Mouse (Mus musculus): Measurements from ENCODE around the gene Rad9b. TPM values are rescaled to one million over a fixed set of nuclear protein-coding genes. Genes with fewer than 3 reads are reported as not detected.

The Rad9b gene
- polyA plus RNA-seq, 1 experiment, result not detected

DNA sequence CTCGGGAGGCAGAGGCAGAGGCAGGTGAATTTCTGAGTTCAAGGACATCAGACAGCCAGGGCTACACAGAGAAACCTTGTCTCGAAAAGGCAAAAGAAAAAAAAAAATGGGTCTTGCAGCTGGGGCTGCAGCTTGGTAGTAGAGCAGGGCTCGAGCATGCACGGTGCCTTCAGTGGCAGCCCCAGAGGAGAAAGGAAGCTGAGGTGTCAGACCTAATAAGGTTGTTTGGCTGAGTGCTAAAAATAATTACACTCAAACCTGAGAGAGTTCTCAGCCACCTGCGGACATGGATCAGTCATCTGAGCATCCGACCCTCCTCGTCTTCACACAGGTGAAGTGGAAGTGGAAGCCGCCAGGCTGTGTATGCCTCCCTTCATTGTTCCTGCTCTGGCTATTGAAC, 43.3 kb downstream of the Rad9b start:
- no peak for TF ChIP-seq POLR2A (IDR thresholded peaks at IDR 0.05; ENCODE audit: insufficient read depth, low read depth, low read length)
- TF ChIP-seq CTCF (IDR thresholded peaks at IDR 0.05; ENCODE audit: insufficient read depth, low read depth, low read length), result no peak
- Histone ChIP-seq H3K4me3 (ENCODE audit: insufficient read depth, low read depth, low read length) (no peak overlapping the region), H3K4me1 (ENCODE audit: control insufficient read depth, insufficient read depth, low read length) (peaks cover 37% of the 10 kb centered on the region), H3K27ac (ENCODE audit: insufficient read depth, low read depth, low read length) (no peak overlapping the region)
- 76% methylated on average over 8 of the region's 8 CpGs for WGBS

DNA sequence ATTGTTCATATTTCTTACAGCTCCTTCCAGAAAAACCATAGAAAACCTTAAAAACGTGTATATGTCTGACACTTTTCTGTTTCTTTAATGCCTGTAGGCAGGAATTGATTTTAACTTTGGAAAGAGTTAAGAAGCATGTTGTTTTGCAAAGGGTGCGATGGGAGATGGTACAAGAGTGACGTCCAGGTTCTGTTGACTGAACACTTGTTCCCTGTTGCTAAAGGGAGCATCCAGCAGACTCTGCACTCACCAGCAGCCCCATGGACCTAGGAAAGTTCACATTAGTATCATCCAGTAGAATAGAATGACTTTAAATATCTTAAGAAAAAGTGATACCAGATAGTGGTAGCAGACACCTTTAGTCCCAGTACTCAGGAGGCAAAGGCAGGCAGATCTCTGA, 47.5 kb downstream of the Rad9b start:
- WGBS, result 84% methylated on average over 3 of the region's 3 CpGs

DNA sequence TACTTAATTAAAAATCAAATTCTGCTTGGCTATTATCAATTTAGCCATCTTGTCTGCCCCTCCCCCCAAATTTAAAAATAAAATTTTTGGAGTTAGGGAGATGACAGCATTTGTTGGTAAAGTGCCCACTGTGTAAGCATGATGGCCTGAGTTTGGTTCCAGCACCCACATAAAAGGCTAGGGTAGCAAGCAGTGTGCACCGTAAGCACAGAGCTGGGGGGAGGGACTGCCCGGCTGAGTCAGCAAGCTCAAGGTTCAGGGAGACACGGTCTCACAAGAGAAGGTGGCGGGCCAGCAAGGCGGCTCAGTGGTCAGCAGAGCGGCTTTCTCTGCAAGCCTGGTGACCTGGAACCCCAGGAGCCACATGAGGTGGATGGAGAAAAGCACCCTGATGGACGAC, 48.6 kb downstream of the Rad9b start:
- Histone ChIP-seq H3K27ac (ENCODE audit: insufficient read depth, low read depth, low read length) (no peak overlapping the region), H3K4me3 (ENCODE audit: insufficient read depth, low read depth, low read length) (no peak overlapping the region), H3K4me1 (ENCODE audit: control insufficient read depth, insufficient read depth, low read length) (peaks cover 35% of the 10 kb centered on the region)
- WGBS, result 77% methylated on average over 7 of the region's 7 CpGs
- TF ChIP-seq POLR2A (IDR thresholded peaks at IDR 0.05; ENCODE audit: insufficient read depth, low read depth, low read length) (no peak), CTCF (IDR thresholded peaks at IDR 0.05; ENCODE audit: insufficient read depth, low read depth, low read length) (no peak)

More for the DNA sequence above, 47.5 kb downstream of the Rad9b start:
- Histone ChIP-seq H3K4me3 (ENCODE audit: insufficient read depth, low read depth, low read length) (no peak overlapping the region), H3K27ac (ENCODE audit: insufficient read depth, low read depth, low read length) (no peak overlapping the region), H3K4me1 (ENCODE audit: control insufficient read depth, insufficient read depth, low read length) (peaks cover 38% of the 10 kb centered on the region)
- no peak for TF ChIP-seq POLR2A (IDR thresholded peaks at IDR 0.05; ENCODE audit: insufficient read depth, low read depth, low read length)
- TF ChIP-seq CTCF (IDR thresholded peaks at IDR 0.05; ENCODE audit: insufficient read depth, low read depth, low read length), result no peak

DNA sequence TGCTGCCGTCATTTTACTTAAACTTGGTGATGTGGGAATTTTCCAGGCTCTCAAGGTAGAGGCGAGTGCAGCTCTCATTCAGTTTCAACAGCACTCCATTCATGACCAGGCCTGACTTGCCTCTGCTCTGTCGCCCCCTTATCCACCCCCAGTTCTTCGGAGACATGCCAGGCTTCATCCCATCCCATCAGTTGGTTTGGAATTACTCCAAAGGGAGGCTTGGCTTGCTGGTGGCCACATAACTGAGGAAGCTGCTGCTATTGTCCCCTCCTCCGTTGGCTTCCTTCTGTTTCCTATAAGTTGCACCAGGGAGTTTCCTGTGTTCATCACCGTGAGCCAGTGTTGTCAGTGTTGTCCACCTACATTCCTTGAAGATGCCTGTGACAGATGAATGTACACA, 49.5 kb downstream of the Rad9b start:
- TF ChIP-seq CTCF (IDR thresholded peaks at IDR 0.05; ENCODE audit: insufficient read depth, low read depth, low read length) (no peak), POLR2A (IDR thresholded peaks at IDR 0.05; ENCODE audit: insufficient read depth, low read depth, low read length) (no peak)
- peaks cover 41% of the 10 kb centered on the region for H3K4me1 ChIP-seq (ENCODE audit: control insufficient read depth, insufficient read depth, low read length)
- WGBS, result 33% methylated on average over 6 of the region's 6 CpGs
- H3K27ac ChIP-seq (ENCODE audit: insufficient read depth, low read depth, low read length), result peak overlapping the region; percentile 43
- no peak overlapping the region for H3K4me3 ChIP-seq (ENCODE audit: insufficient read depth, low read depth, low read length)

DNA sequence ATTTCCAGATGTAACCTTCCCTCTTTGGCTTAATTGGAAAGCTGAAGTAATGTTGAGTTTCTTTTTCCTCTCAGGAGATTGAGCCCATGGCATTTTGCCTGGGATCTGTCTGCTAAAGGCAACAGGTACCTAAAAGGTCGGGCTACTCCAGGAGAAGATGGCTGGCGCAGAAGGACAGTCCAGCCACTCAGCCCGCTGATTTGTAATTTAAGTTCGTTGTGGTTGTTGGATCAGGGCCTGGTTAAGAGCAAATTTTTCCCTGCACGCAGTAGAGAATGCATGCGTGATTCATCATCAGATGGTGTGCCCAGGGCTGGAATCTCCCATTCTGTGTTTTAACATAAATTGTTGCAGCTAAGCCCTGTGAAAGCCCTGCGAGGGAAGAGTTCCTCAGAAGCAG, 50.1 kb downstream of the Rad9b start:
- 30% methylated on average over 7 of the region's 7 CpGs for WGBS
- no peak for TF ChIP-seq CTCF (IDR thresholded peaks at IDR 0.05; ENCODE audit: insufficient read depth, low read depth, low read length)
- TF ChIP-seq POLR2A (IDR thresholded peaks at IDR 0.05; ENCODE audit: insufficient read depth, low read depth, low read length), result no peak
- peak overlapping the region; percentile 43 for H3K27ac ChIP-seq (ENCODE audit: insufficient read depth, low read depth, low read length)
- no peak overlapping the region for H3K4me3 ChIP-seq (ENCODE audit: insufficient read depth, low read depth, low read length)
- peaks cover 42% of the 10 kb centered on the region for H3K4me1 ChIP-seq (ENCODE audit: control insufficient read depth, insufficient read depth, low read length)

DNA sequence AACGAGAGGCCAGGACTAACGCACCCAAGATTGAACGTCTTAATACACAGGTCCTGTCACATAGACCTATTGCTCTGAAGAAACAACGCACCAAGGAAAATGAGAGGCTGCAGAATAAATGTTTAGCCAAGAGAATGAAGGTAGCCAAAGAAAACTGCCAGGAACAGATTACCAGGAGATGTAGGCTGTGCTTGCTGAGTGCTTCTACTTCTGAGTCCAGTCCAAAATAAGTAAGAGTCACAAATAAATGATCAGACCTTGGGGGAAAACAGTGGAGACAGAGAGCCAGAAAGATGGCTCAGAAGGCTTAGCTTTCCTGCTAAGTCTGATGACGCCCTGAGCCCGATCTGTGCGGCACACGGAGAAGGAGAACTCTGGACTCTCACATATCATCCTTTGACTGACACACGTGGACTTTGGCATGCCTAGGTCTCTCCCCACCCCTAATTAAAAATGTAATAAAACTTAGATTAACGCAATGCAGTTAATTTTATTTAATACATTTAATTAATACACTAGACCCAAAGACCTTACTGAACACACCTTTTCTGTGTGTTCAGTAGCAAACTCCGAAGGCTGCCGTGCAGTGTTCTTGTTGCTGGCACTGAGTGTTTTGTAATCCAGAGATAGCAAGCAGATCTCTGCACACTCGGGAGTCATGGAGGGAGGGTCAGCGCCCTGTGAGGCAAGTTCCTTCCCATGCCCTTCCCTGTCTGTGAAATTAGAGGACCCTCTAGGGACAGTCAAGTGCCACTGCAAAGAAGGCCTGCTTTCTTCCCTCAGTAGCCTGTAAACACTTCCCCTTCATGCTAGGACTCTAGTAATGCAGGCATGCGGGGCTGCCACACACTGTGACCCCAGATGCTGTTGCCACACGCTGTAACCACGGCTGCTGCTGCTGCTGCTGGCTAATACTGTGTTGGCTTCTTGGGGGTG, 51.0 kb downstream of the Rad9b start:
- Histone ChIP-seq H3K4me3 (ENCODE audit: insufficient read depth, low read depth, low read length) (no peak overlapping the region), H3K27ac (ENCODE audit: insufficient read depth, low read depth, low read length) (peak overlapping the region; percentile 63), H3K4me1 (ENCODE audit: control insufficient read depth, insufficient read depth, low read length) (peaks cover 42% of the 10 kb centered on the region)
- TF ChIP-seq POLR2A (IDR thresholded peaks at IDR 0.05; ENCODE audit: insufficient read depth, low read depth, low read length) (no peak), CTCF (IDR thresholded peaks at IDR 0.05; ENCODE audit: insufficient read depth, low read depth, low read length) (no peak)
- WGBS, result 50% methylated on average over 17 of the region's 17 CpGs

DNA sequence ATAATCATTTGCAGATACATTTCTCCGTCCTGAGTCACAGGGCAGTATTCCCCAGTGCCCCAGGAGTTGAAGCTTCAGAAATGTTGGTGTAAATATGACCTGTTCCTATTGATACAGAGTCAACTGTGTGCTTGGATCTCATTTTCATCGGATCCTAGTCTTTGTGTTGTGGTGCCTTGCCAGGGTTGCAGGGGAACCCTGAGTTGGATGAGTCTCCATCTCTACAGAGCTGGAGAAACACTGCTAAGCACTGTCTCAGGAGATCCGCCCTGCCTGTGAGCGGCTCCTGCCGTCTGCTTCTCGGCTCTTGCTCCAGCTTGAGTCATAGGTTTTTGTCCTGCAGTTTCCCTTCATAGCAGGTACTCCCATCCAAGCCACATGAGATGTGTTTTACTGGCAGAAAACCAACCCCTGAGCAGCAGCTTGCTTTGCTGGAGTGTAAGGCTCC, 53.9 kb downstream of the Rad9b start:
- H3K27ac ChIP-seq (ENCODE audit: insufficient read depth, low read depth, low read length), result no peak overlapping the region; the same call in 1 of the 2 replicates
- 51% methylated on average over 6 of the region's 6 CpGs for WGBS
- H3K4me3 ChIP-seq (ENCODE audit: insufficient read depth, low read depth, low read length), result no peak overlapping the region
- TF ChIP-seq POLR2A (IDR thresholded peaks at IDR 0.05; ENCODE audit: insufficient read depth, low read depth, low read length), result no peak
- TF ChIP-seq CTCF (IDR thresholded peaks at IDR 0.05; ENCODE audit: insufficient read depth, low read depth, low read length), result no peak
- peaks cover 41% of the 10 kb centered on the region for H3K4me1 ChIP-seq (ENCODE audit: control insufficient read depth, insufficient read depth, low read length)

DNA sequence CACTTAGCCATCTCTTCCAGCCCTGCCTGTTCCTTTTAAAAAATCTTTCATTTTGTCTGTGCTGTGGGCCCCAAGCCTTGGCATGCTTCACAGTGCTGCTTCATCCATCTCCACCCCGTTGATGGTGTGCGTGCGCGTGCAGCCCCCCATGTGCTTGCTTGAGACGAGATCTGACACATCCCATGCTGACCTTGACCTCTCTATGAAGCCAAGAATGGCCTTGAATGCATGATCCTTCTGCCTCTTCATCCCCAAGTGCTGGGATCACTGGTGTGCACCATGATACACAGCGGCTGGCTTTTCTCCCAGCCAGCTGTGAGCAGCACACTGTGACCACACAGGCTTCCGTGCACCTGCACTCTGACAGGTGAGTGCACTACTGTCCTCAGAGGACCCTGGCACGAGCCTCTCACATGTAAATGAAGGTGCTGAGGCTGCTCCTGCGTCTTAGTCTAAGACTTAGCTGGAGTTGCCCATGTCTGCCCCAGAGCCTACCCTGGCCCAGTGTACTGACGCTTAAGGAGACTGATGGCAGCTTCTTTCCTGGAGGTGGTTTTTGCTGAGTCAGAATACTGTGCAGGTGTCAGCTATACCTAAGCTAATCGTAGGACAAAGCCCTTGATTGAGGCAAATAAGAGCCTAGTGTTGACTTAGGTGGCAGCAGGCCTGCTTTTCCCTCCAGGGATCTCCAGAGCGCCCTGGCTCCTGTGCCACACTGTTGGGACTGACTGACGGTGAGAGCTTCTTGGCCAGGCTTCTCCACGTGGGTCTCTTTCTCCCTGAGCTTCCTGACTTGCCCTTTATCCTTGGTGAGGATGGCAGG, 58.7 kb downstream of the Rad9b start:
- no peak for TF ChIP-seq POLR2A (IDR thresholded peaks at IDR 0.05; ENCODE audit: insufficient read depth, low read depth, low read length)
- TF ChIP-seq CTCF (IDR thresholded peaks at IDR 0.05; ENCODE audit: insufficient read depth, low read depth, low read length), result no peak
- WGBS, result 66% methylated on average over 14 of the region's 14 CpGs
- H3K27ac ChIP-seq (ENCODE audit: insufficient read depth, low read depth, low read length), result no peak overlapping the region
- peaks cover 41% of the 10 kb centered on the region for H3K4me1 ChIP-seq (ENCODE audit: control insufficient read depth, insufficient read depth, low read length)
- no peak overlapping the region for H3K4me3 ChIP-seq (ENCODE audit: insufficient read depth, low read depth, low read length)
